Mouse (Mus musculus): ENCODE data around the gene Fam216a. TPM values are rescaled to one million over a fixed set of nuclear protein-coding genes. Genes with fewer than 3 reads are reported as not detected.

Fam216a gene
- 68.9 and 73.8 TPM in 2 replicates for total RNA-seq (2012; rRNA removed)
- 100 to 1,000 TPM in 1 of 2 experiments, not detected in 1; 100 TPM for polyA plus RNA-seq (2012; ENCODE audit: insufficient read depth in 1 of 2, insufficient read length in 2 of 2, low read depth in 1 of 2, low replicate concordance in 2 of 2, missing spikeins in 1 of 2)

DNA sequence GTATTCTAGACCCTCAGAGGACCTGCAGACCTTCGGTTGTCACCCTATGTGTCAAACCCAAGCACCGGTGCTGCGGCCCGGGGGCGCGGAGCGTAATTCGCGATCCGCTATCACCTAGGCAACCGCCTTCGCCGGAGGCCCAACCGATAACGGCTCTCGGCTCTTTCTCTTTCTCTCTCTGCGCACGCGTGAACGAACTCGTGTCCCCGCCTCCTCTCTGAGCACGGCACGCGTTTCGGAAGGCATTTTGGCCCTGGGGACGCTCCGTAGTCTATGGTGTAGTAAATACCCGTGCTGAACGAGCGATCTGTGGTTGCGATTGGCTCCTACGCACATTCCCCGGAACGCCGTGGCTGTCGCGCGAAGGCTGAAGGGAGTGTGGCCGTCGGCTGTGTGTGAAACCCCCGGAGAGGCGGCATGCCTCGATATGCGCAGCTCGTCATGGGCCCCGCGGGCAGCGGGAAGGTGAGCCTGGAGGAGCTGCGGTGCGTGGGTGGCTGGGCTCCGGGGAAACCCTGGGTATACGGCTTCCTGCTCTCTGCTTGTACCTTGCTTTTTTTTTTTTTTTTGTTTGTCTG, at the start of gene Fam216a:
Gene Fam216a, minus strand, starts transcription at position 173 of the 578 bp plus-strand sequence.
- H3K27me3 ChIP-seq (ENCODE audit: control insufficient read depth in 1 of 2, insufficient read depth in 2 of 2, low read length in 2 of 2), result no peaks in the 10 kb centered on the region
- peaks cover 8 to 11% of the 10 kb centered on the region in 2 experiments for H3K36me3 ChIP-seq (ENCODE audit: control insufficient read depth in 1 of 2, insufficient read depth in 2 of 2, low read length in 2 of 2)
- no peak for TF ChIP-seq CHD1 (IDR thresholded peaks at IDR 0.05; ENCODE audit: low read depth, low read length)
- 0 out of 2 replicates have a peak, but pooled peaks have one; percentile 36 for TF ChIP-seq POLR2AphosphoS5 (IDR thresholded peaks at IDR 0.05; ENCODE audit: borderline replicate concordance, low read depth, low read length)
- TF ChIP-seq ZKSCAN1 (IDR thresholded peaks at IDR 0.05; ENCODE audit: low read depth, low read length), result no peak
- peak; percentile 78 for TF ChIP-seq ETS1 (IDR thresholded peaks at IDR 0.05; ENCODE audit: low read depth, low read length)
- peak; percentile 70 for TF ChIP-seq TCF12 (IDR thresholded peaks at IDR 0.05; ENCODE audit: low read depth, low read length)
- peak; percentile 85 for TF ChIP-seq MYB (IDR thresholded peaks at IDR 0.05; ENCODE audit: low read depth, low read length)
- no peak for TF ChIP-seq RCOR1 (IDR thresholded peaks at IDR 0.05; ENCODE audit: low read depth, low read length)
- peak; percentile 95 for TF ChIP-seq HCFC1 (IDR thresholded peaks at IDR 0.05; ENCODE audit: low read depth, low read length)
- peak; percentile 92 for TF ChIP-seq MAX (IDR thresholded peaks at IDR 0.05; ENCODE audit: low read length)
- TF ChIP-seq SMC3 (IDR thresholded peaks at IDR 0.05; ENCODE audit: low read depth, low read length), result no peak
- peak; percentile 88 for TF ChIP-seq ELF1 (IDR thresholded peaks at IDR 0.05; ENCODE audit: low read depth, low read length)
- TF ChIP-seq POLR2AphosphoS2 (IDR thresholded peaks at IDR 0.05; ENCODE audit: low read length), result peak; percentile 93
- TF ChIP-seq EP300 (IDR thresholded peaks at IDR 0.05; ENCODE audit: low read depth in 1 of 2, low read length in 2 of 2), result peak in 1 of 2 experiments; percentile 60; a peak in 1 of 4 replicates
- no peak for TF ChIP-seq USF2 (IDR thresholded peaks at IDR 0.05; ENCODE audit: borderline replicate concordance in 1 of 2, insufficient read depth in 1 of 2, low read depth in 1 of 2, low read length in 2 of 2)
- peak; percentile 44; the same call in 1 of the 2 replicates for TF ChIP-seq MAZ (IDR thresholded peaks at IDR 0.05; ENCODE audit: low read depth, low read length)
- no peak for TF ChIP-seq UBTF (IDR thresholded peaks at IDR 0.05; ENCODE audit: borderline replicate concordance, insufficient read depth, low read depth, low read length)
- peak; percentile 81 for TF ChIP-seq ZNF384 (IDR thresholded peaks at IDR 0.05; ENCODE audit: low read depth, low read length)
- TF ChIP-seq USF1 (IDR thresholded peaks at IDR 0.05; ENCODE audit: low read depth, low read length), result peak; percentile 67; the same call in 1 of the 2 replicates
- peak; percentile 57; the same call in 1 of the 2 replicates for TF ChIP-seq GATA1 (IDR thresholded peaks at IDR 0.05; ENCODE audit: low read depth, low read length)
- peak; percentile 99 for TF ChIP-seq SIN3A (IDR thresholded peaks at IDR 0.05; ENCODE audit: low read length)
- TF ChIP-seq POLR2A (IDR thresholded peaks at IDR 0.05; ENCODE audit: control insufficient read depth in 1 of 2, insufficient read depth in 1 of 2, low read depth in 1 of 2, low read length in 2 of 2, poor library complexity in 1 of 2), result peak; percentile 80 to 86
- peak; percentile 95 for TF ChIP-seq BHLHE40 (IDR thresholded peaks at IDR 0.05; ENCODE audit: borderline replicate concordance, low read depth, low read length)
- peak; percentile 68; the same call in 1 of the 2 replicates for TF ChIP-seq CHD2 (IDR thresholded peaks at IDR 0.05; ENCODE audit: low read length)
- peak; percentile 73 for TF ChIP-seq TBP (IDR thresholded peaks at IDR 0.05; ENCODE audit: low read depth, low read length)
- TF ChIP-seq NELFE (IDR thresholded peaks at IDR 0.05; ENCODE audit: low read depth, low read length), result peak; percentile 86
- peak; percentile 76 for TF ChIP-seq KAT2A (conservative IDR thresholded peaks at IDR 0.05; ENCODE audit: low read depth, low read length)
- TF ChIP-seq MYC (IDR thresholded peaks at IDR 0.05; ENCODE audit: low read depth, low read length), result peak; percentile 96
- no peak for TF ChIP-seq RAD21 (IDR thresholded peaks at IDR 0.05; ENCODE audit: low read depth, low read length)
- peak; percentile 90; the same call in 1 of the 2 replicates for TF ChIP-seq ZMIZ1 (IDR thresholded peaks at IDR 0.05; ENCODE audit: low read depth, low read length)
- TF ChIP-seq NRF1 (IDR thresholded peaks at IDR 0.05; ENCODE audit: insufficient read depth, low read depth, low read length, poor library complexity, severe bottlenecking), result peak; percentile 88
- peak; percentile 96 for TF ChIP-seq MXI1 (IDR thresholded peaks at IDR 0.05; ENCODE audit: low read depth, low read length)
- TF ChIP-seq E2F4 (IDR thresholded peaks at IDR 0.05; ENCODE audit: borderline replicate concordance, low read depth, low read length), result peak; percentile 31; the same call in 1 of the 2 replicates
- H3K9ac ChIP-seq (ENCODE audit: control insufficient read depth, low read depth, low read length, poor library complexity, severe bottlenecking), result peak within 1 kb of the TSS; percentile 96
- H3K4me1 ChIP-seq (ENCODE audit: control insufficient read depth in 1 of 2, insufficient read depth in 2 of 2, low read length in 2 of 2), result peaks cover 0 to 3% of the 10 kb centered on the region in 2 experiments; a peak in 1 of 4 replicates
- no peaks in the 10 kb centered on the region for H3K9me3 ChIP-seq (replicated peaks; ENCODE audit: insufficient read depth, low read length)
- peak within 1 kb of the TSS; percentile 81 to 95 for H3K4me3 ChIP-seq (ENCODE audit: control insufficient read depth in 1 of 2, insufficient read depth in 1 of 2, low read depth in 2 of 2, low read length in 2 of 2)
- peak; percentile 100 for DNase-seq (ENCODE audit: low read depth, low spot score)
- H3K79me2 ChIP-seq (ENCODE audit: control insufficient read depth, insufficient read depth, low read length, poor library complexity), result peaks cover 27% of the 10 kb centered on the region
- H3K27ac ChIP-seq (ENCODE audit: control insufficient read depth, low read depth, low read length), result peak within 1 kb of the TSS; percentile 91
